Mouse (Mus musculus) layer of hippocampus, adult 8-10 months (tissue): ENCODE data around the gene Ttll7. TPM values are rescaled to one million over a fixed set of nuclear protein-coding genes. Genes with fewer than 3 reads are reported as not detected.

Source experiments
- DNase-seq, 2 experiments: peaks; one replicate each; pipeline ENCODE4 v3.0.0; 2022; ENCODE audit warnings: low spot score in 2 of 2
- total RNA-seq, 4 experiments: library from RNA; stranded (reverse); gene quantifications; 2 replicates each; pipeline ENCODE4 v1.2.4; 2022

Gene Ttll7
- total RNA-seq, 4 experiments from 2014 or later, result 137 to 145 (median 139) TPM

GRCm38 (mm10) chr3:146993834-146994669 lies 141.9 kb downstream of the Ttll7 start:
- peak; percentile 14 to 50 for DNase-seq

- no peak for DNase-seq
Measured at GRCm38 (mm10) chr3:146994670-146995415, 142.7 kb downstream of the Ttll7 start.

GRCm38 (mm10) chr3:146999148-146999547 lies 147.0 kb downstream of the Ttll7 start:
- DNase-seq, result no peak

GRCm38 (mm10) chr3:147000963-147001362 lies 148.8 kb downstream of the Ttll7 start:
- no peak for DNase-seq

GRCm38 (mm10) chr3:147001557-147001956 lies 149.4 kb downstream of the Ttll7 start:
- no peak for DNase-seq

GRCm38 (mm10) chr3:147016506-147016905 lies 164.3 kb downstream of the Ttll7 start:
- no peak for DNase-seq

- DNase-seq, result no peak
Measured at GRCm38 (mm10) chr3:147019506-147019905, 167.3 kb downstream of the Ttll7 start.

GRCm38 (mm10) chr3:147026248-147026647 lies 174.1 kb downstream of the Ttll7 start:
- no peak for DNase-seq

- DNase-seq, result no peak
Measured at GRCm38 (mm10) chr3:147028382-147028781, 176.2 kb downstream of the Ttll7 start.

- no peak for DNase-seq
Measured at GRCm38 (mm10) chr3:147029718-147030117, 177.6 kb downstream of the Ttll7 start.

- no peak for DNase-seq
Measured at GRCm38 (mm10) chr3:147030266-147030880, 178.2 kb downstream of the Ttll7 start.

Other genes starting within 250 kb of the Ttll7 start
- gene Dnase2b, start 236.8 kb upstream of the Ttll7 start, total RNA-seq, result not detected
- gene 4930503B20Rik, start 201.1 kb upstream of the Ttll7 start, total RNA-seq, result under 1 TPM in 1 of 4 experiments, not detected in 3; 0.22 TPM
- under 1 TPM in 2 of 4 experiments, not detected in 2; 0.45 to 0.63 TPM for gene Samd13, start 166.8 kb upstream of the Ttll7 start, total RNA-seq
- gene Prkacb, start 39.4 kb upstream of the Ttll7 start, total RNA-seq, result 100 to 1,000 TPM; 234 to 268 (median 254) TPM